Mouse (Mus musculus) right cerebral cortex, postnatal 4 days (tissue): ENCODE results near the gene Thbs3.

Experiments used
- DNase-seq: peaks from one replicate; pipeline ENCODE4 v3.0.0-alpha.2; 2022

Gene Thbs3

GRCm38 (mm10) chr3:89214681-89215411 is at the start of gene Thbs3:
Gene Thbs3, plus strand, starts transcription at chr3:89215180.
- DNase-seq: no peak

- no peak for DNase-seq
Observed at GRCm38 (mm10) chr3:89165268-89165870, 49.6 kb upstream of the Thbs3 start.

GRCm38 (mm10) chr3:89166945-89167344 is 48.0 kb upstream of the Thbs3 start:
- DNase-seq: no peak

DNA sequence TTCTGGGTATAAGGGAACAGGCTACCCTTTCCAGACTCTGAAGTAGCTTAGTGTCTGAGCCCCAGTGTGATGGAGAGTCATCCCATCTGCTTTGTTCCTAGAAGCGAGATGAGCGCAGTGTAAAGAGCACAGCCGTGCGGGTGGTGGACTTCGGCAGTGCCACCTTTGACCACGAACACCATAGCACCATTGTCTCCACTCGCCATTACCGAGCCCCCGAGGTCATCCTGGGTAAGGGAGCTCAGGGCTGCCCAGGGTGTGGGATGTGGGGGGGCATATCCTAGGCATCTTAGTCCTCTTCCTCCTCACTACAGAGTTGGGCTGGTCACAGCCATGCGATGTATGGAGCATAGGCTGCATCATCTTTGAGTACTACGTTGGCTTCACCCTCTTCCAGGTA is 40.1 kb upstream of the Thbs3 start:
- DNase-seq: no peak

DNA sequence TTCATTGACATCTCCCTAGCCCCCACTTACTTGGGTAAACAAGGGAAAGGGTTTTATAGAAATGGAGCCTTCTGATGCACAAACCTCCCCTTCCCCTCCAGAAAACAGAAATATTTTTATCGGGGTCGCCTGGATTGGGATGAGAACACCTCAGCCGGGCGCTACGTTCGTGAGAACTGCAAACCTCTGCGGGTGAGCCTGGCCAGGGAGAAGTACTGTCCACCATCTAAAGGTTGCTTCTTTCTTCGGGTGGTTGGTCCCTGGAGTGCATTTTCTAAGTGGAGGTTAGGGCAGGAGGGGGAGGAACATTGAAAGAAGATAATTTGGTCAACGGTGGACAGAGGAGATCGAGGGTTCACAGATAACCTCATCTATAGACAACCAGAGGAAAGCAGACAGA is 39.4 kb upstream of the Thbs3 start:
- no peak for DNase-seq

DNA sequence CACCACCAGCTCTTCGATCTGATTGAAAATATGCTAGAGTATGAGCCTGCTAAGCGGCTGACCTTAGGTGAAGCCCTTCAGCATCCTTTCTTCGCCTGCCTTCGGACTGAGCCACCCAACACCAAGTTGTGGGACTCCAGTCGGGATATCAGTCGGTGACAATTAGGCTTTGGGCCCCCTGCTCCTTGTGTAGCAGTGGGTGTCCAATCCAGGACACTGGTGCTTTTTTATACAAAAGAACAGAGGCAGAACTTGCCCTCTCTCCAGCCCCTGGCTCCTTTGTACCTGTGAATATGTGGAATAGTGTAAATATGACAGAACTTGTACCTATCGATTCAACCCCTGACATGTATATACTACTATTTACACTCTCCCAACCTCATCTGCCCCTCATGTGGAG is 38.6 kb upstream of the Thbs3 start:
- DNase-seq: no peak

DNA sequence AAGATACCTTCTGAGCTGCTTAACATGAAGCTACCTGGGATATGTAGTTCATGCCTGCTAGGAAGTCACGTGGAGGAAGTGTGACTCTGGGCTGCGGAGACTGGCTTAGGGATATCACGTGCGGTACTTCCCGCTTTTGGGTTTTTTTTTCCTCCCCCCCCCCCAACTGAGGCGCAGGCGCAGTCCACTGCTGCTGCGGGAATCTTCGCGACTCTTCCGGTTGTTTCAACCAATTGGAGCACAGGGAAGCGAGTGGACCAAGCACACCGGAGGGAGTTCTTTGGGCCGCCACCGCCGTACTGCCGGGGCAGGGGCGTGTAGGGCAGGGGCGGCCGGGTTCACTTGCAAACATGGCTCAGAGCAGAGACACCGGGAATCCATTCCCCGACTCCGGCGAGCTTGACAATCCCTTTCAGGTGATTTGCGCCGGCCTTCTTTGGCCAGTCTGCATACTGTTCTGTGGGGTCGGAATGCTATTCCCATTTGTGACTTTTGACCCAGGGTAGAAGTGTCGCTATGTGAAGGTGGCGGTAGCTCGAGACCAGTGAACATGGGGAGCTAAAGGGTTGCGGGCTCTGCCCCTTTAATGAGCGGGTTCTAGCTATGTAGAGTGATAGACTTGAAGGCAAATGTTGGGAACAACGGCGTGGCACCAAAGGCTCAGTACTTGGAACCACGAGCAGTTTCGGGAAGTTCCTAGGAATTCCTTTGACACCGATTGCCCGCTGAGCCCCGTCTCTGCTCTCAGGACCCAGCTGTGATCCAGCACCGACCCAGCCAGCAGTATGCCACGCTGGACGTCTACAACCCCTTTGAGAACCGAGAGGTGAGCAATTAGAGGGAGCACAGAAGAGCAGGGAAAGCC is 37.5 kb upstream of the Thbs3 start, which contains the start of gene Scamp3:
Gene Scamp3, plus strand, starts transcription at position 232 of the 865 bp plus-strand sequence.
- peak; percentile 81 for DNase-seq

DNA sequence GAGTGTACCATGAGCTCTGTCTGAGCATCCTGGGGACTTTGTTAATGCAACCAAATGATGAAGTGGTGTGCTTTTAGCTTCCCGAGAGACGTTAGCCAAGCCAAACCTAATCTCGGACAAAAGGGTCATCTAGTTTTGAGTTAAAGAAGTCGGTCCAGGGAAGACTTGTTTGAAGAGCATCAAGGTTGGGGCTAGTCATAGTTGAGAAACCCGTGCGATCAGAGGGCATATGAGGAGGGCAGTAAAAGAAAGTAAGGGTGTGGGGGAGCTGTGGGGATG is 36.9 kb upstream of the Thbs3 start:
- DNase-seq: no peak

GRCm38 (mm10) chr3:89179056-89179455 is 35.9 kb upstream of the Thbs3 start:
- DNase-seq: no peak

DNA sequence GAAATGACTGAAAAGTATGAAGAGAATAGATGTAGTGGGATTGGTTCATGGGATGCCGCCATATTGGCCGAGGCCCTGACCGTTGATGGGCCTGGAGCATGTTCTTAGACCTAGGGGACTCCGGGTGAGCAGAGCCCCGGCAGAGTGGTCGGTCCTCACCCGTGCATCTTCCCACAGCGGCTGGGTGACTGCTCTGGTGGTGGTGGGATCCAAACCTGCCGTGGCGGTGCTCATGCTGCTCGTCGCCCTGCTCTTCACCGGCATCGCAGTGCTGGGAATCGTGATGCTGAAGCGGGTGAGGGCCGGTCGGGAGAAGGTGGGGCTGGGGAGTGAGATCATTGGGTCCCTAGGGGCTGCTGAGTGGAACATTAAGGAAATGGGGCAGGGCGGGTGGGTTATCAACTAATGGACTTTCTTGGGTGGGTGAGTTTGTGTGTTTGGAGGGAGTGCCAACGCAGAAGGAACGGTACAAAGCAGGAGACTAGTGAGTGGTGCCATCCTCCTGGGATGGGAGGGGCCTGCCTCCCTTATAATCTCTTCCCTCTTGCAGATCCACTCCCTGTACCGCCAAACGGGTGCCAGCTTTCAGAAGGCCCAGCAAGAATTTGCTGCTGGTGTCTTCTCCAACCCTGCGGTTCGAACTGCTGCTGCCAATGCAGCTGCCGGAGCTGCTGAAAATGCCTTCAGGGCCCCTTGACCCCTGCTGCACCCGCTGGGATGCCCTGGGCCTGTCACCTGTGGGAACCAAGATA is 33.1 kb upstream of the Thbs3 start:
- DNase-seq: no peak

DNA sequence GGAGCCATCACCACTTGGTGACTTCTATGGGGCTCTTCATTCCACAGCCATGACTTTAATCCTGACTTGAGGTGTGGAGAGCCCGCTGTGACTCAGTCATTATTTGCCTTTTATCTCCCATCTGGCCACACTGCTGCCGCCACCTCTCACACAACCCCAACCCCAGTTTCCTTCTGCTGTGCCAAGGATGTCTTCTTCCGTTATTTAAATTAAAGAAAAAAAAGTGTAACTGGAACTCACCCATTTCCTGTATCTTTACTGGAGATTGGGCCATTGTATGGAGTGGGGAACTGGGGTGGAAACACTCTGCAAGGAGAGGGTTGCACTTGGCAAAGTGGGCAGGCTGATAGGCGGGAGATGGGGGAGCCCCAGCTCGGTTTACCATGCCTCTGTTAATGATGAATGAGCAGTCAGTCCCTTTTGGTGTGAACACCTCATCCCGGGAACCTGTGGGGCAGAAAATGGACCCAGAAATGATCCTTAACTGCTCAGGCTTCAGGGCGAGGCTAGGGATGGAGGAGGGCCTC is 32.4 kb upstream of the Thbs3 start:
- DNase-seq: no peak

DNA sequence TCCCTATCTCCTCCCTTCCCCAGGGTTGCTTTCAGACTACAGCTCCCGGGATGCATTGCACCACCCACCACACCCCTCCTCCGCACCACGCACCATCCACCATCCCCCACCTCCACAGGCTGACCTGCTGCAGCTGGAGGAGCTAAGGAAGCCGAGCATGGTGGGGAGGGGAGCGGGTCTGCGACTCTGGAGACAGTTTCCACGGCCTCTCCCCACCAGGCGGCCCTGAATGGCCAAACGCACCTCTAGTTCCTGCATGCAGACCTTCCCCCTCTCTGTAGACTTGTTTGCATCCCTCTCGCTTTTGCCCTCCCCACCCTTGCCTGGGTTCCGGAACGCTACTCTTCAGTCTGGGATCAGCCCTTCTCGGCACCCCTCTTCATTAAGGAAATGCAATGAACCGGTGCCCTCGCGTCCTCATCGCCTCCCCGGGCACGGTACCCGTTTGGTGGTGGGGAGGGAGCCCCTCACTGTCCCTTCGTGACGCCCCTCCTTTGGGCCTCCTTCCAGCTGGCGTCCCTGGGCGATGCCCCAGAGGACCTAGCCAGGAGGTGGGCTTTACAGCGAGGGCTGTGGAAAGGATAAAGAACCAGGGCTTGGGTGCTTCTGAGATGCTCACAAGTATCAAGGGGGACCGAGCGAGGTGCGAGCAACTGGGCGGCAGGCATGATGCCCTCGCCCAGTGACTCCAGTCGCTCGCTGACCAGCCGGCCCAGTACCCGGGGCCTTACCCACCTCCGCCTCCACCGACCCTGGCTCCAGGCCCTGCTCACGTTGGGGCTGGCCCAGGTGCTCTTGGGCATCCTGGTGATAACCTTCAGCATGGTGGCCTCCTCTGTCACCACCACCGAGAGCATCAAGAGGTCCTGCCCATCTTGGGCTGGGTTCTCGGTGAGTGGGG is 31.7 kb upstream of the Thbs3 start, which contains the start of gene Fam189b:
Gene Fam189b, plus strand, starts transcription at position 86 of the 901 bp plus-strand sequence.
- DNase-seq: peak; percentile 85

DNA sequence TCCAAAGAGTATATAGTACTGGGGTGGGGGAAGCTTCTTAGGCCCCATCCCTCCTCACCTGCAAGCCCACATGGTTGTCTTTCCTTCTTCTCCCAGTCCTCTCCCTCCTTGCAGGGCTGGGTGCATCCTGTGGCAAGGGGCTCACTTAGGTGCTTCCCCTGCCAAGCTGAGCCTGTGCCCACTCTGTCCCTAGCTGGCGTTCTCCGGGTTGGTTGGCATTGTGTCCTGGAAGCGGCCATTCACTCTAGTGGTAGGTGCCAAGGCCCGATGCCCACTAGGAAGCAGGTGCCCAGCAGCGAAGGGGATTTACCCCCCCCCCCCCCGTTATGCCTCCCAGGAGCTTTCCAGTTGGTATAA is 31.0 kb upstream of the Thbs3 start:
- peak; percentile 55 for DNase-seq

DNA sequence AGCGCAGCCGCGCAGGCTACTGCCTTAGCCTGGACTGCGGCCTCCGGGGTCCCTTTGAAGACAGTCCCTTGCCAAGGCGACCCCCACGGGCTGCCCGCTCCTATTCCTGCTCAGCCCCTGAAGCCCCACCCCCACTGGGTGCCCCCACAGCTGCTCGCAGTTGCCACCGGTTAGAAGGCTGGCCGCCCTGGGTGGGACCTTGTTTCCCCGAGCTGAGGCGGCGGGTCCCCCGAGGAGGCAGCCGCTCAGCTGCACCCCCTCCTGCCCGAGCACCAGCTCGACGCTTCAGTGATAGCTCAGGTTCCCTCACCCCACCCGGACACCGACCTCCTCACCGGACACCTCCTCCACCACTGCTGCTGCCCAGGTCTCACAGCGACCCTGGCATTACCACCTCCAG is 27.8 kb upstream of the Thbs3 start:
- DNase-seq: no peak

DNA sequence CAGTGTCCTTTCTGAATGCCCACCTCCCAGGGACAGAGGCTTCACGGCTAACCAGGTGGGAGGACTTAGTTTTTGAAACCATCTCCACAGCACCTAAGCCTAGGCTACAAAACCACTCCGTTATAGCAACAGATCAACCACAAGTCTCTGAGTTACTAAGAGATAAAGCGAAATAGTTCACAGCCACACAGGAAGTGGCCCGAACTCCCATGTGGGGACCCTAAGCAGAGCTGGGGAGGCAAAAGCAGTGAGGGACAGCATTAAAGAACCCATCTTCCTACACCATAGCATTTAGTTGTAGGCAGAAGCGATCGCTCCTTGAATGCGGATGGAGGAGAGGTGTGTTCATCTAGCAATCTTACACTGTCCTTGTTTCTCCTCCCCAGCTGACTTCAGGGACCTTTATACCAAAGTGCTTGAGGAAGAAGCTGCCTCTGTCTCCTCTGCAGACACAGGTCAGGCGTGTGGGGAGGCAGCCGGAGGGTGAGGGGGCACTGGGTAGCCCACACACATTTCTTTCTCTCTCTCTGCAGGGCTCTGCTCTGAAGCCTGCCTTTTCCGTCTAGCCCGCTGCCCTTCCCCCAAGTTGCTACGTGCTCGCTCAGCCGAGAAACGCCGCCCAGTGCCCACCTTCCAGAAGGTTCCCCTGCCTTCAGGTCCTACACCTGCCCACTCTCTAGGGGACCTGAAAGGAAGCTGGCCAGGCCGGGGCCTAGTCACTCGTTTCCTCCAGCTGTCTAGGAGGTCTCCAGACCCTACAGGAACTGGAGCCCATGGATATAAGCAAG is 27.1 kb upstream of the Thbs3 start:
- DNase-seq: no peak

DNA sequence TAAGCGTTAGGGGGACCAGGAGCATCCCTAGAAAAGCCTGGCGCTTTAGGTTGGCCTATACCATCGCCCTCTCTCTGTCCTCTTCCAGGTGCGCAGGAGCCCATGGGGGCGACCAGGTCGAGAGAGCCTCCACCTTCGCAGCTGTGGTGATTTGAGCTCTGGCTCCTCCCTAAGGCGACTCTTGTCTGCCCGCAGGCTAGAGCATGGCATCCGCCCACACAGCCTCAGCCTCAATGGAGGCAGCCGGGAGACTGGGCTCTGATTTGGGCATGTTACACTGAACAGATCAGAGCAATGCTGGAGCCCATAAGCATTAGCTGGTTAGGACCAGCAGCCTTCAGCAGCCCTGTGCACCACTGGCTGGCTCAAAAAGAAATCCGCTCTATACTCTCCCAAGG is 26.5 kb upstream of the Thbs3 start:
- no peak for DNase-seq

GRCm38 (mm10) chr3:89190436-89190835 is 24.5 kb upstream of the Thbs3 start:
- no peak for DNase-seq

- DNase-seq: no peak
Observed at GRCm38 (mm10) chr3:89193351-89193750, 21.6 kb upstream of the Thbs3 start.

DNA sequence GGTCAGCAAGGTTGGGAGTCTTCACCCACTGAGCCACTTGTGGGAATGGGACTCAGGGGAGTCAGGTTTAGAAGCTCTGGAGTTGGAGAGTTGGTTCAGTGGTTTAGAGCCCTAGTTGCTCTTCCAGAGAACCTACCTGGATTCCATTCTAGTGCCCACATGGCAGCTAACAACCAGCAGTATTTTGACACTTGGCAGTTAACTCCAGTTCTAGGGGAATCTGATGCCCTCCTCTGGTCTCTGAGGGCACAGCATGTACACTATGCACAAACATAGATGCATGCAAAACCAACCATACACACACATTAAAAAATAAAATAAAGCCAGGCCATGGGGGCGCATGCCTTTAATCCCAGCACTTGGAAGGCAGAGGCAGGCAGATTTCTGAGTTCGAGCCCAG is 21.1 kb upstream of the Thbs3 start:
- DNase-seq: no peak

DNA sequence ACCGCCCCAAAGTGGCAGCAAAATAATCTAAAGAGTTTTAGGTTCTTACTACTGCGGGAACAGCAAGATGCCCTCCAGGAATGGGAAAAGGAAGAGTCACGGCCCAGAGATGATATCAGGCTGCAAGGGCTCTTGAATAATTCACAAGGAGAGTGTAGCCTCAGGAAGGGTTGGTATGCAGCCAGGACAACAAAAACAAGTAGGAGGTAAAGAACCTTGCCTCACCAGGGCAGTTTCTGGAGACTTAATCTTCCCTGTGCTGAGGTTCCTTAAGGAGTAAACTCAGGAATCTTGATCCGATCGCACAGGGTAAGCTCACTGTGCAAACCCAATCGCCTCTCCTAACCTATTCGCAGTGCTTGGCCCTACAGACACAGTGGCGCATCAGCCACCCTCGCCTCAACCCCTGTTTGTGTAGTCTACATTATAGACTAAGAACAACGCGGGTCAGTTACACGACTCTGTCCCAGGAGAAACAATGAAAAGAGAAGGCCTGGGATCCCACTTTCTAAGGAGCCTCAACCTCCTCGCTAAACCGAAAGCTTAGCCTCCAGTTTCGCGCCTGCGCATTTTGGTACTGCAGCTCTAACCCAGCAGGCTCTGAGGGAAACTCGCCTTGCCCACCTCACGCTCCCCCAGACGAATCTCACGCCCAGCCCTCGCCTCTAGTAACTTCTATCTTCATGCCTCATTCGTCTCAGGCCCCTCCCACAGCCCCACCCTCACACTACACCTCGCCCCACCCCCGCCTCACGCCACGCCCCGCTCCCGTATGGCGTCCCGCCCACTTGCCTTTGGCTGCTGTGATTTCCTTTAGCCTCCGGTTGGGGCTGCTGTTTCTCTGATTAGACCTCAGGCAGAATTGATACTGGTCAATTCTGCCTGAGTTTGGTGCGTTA is 18.8 kb upstream of the Thbs3 start:
- DNase-seq: peak; percentile 86
